Mouse (Mus musculus) embryonic fibroblast, embryonic 13.5 days (primary cell): ENCODE results near the gene Magi3.

Experiments used
- CTCF ChIP-seq: IDR thresholded peaks from 2 replicates; pipeline ENCODE4 v1.5.1; 2011; ENCODE audit warnings: mild to moderate bottlenecking, control low read depth, low read length, moderate library complexity, borderline replicate concordance; ENCODE audit not compliant: insufficient read depth
- POLR2A ChIP-seq: IDR thresholded peaks from 2 replicates; pipeline ENCODE4 v1.6.1; 2011; ENCODE audit warnings: low read depth, mild to moderate bottlenecking, control low read depth, low read length, moderate library complexity

DNA sequence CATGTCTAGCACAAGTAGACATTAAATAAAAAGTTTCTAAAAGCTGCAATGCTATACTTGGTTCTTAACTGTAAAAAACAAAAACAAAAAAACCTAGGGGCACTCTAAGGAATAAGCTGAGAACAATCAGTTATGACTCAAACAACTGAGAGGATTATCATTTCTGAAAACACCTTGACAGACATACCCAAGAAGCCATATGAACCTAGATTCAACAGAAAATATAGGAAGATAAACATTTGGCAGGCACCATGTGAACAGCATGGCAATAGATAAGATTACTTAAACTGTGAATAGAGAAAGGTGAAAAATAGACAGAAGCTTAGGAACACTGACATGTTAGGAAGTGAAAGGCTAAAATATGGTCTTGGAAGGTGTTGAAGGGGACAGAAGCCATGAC, 150.8 kb downstream of the Magi3 start:
- TF ChIP-seq CTCF: no peak
- TF ChIP-seq POLR2A: no peak
